Mouse (Mus musculus): Measurements from ENCODE around the gene Polg2.
"Not testable (repeated sequence)": the region's sequence is repeated elsewhere in the genome, so short reads cannot be mapped to it uniquely, and the experiment has no call there.

Polg2 gene

GRCm38 (mm10) chr11:106788775-106789459 is 9.6 kb upstream of the Polg2 start, which contains the start of the genes Ddx5 and Cep95:
Gene Ddx5, minus strand, starts transcription at chr11:106789185.
Gene Cep95, plus strand, starts transcription at chr11:106789252.
- DNase-seq: peak; percentile 98

DNA sequence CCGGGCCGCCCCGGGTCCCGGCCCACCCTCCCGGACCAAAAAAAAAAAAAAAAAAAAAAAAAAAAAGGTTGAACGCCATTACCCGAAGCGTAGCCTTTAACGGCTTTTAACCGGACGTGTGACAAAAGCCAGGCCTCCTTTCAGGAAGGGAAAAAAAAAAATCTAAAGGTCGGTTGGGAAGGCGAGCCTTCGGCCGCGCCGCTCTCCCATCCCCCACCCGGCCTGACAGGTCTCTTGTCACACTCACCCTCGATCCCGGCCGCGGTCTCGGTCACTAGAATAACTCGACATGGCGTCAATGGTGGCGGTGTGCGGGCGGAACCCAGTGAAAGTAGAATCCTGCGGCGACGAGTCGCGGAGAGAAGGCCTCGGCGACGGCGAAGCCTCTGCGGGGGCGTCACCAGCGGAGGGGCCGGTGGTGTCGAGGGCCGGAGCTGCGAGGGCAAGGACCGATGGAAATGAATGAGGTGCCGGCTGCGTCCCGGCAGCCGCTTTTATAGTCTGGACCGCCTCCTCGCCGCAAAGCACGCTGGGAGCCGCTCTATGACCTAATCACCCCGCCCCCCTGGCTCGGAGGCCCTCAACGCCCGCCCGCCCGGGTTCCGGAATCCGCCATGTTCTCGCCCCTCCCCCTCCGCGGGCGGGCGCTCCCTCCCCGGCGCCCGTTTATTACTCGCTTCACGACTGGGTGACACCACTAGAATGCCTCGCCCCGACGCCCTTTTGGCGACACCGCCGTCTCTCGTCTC is 8.9 kb upstream of the Polg2 start:
- peak; percentile 97 for DNase-seq

DNA sequence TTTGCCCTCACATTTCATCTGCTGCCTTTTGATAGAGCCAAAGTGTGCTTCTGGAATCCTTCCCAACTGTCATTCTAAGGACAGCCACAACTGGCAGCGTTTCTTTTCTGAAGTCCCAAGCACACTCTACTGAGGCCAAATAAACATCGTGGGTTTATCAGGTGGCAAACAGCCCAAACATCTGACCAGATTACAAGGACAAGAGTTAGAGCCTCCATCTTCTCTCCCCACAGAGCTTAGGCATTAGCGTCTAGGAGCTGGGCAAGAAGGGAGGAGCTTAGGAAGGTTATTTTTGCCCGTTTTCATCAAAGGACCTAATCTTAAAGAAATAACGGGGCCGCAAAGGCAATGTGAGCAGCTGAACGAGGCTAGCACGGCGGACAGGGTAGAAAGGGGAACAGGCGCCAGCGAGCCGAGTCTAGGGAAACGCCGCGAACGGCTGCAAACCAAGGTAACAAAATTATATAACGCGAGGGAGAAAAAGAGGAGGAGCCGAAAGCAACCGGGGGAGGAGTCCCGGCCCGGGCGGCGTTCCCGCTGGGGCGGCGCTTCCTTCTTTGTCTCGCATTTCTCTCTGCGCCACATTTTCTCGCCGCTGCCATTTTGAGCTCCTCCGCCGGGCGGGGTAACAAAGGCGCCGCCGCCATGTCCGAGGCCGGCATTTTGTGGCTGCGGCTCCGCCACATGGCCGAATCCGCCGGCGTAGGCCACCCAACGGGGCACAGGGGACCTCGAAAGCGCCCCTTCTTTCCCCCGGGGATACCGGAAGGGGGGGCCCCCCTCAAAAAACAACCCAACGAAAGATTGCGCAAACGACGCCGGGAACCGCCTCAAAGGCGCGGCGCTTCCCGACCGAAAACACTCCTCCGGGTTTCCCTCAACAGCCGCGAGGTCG is 8.0 kb upstream of the Polg2 start:
- DNase-seq: peak; percentile 85

GRCm38 (mm10) chr11:106785043-106785442 is 5.7 kb upstream of the Polg2 start:
- DNase-seq: no peak

DNA sequence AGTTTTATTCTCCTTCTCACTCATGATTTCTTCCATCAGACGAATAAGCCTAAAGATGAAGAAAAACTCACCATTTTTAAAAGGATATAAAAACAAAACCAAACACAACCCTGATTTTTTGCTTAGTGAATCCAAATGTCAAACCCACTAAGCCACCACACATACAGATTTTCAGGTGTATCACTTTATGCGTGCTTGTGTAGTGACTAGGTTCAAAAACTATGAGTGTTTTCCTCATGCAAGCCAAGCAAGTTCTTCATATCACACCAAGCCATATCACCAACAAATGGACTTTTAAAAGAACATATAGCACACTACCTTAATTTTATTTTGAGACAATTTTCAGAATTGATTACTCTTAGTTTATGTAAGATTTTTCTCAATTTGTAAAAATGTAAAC is 5.1 kb upstream of the Polg2 start:
- no peak for DNase-seq

DNA sequence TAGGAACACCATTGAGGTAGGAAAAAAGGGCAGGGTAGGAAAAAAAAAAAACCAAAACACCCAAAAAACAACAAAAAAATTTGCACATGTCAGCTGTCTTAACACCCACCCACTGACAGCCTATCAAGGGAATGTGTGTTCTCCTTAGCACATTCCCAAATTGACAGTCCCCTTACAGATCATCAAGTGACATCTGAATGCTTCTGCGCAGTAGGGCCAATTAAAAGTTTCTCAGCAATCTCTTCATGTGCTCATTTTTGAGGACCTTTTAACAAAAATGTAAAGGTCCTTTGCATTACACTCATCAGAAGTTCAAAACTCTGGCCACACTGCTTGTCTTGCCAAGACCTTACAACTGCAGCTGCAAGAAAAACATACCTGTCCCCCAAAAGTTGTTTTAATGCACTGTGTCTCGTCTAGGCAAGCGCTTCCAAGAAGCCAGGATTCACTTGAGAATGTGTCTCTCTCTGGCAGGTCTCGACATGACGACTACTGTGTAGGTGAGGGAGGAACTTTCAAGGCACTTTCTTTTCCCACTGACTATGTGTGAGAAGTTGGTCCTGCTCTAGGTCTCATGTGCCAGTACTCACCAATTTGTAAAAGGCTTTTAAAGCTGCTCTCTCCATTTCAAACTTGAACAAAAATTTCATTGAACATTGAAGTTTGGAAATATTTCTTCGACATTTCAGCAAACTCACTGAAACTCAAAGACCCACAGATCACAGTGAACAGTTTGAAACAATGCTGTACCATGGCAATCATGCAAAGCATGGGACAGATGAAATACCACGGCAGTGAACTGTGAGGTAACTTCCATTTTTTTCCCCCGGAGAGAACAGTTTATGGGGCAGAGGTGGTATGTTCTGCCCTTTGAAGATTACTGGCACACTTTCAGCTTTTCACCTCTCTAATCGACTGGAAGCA is 3.8 kb upstream of the Polg2 start:
- DNase-seq: no peak

GRCm38 (mm10) chr11:106782271-106782670 is 2.9 kb upstream of the Polg2 start:
- DNase-seq: not testable (repeated sequence)

DNA sequence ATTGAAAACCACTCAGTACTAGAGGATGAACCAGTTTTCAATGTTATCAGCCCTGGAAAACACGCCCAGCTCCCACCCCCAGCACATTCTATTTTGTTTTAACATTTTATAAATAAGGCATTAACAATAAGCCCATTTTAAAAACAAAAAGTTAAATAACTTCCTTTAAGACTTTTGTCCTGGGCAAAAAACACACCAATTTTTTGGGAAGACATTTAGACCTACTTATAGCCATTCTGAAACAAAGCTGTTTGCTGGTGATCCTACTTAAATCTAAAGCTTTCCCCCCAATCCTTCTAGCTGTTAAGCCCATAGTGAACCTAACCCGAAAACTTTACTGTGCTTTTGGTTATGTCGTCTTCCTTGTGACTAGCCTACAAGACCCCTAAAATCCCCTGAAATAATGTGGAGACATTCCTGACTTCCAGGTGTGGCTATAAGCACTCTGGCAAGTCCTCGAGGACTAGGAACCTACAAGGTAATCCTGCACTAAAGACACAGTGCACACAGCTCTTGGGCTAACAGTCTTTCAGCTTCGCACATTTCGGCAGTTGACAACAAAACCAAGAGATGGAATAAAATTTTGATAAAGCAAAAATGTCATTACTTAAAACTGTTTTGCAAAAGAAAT is 1.4 kb upstream of the Polg2 start:
- DNase-seq: no peak

GRCm38 (mm10) chr11:106780089-106780425 is 720 bp upstream of the Polg2 start:
- no peak for DNase-seq

- DNase-seq: no peak
Measured at GRCm38 (mm10) chr11:106778589-106779387, 549 bp downstream of the Polg2 start.

DNA sequence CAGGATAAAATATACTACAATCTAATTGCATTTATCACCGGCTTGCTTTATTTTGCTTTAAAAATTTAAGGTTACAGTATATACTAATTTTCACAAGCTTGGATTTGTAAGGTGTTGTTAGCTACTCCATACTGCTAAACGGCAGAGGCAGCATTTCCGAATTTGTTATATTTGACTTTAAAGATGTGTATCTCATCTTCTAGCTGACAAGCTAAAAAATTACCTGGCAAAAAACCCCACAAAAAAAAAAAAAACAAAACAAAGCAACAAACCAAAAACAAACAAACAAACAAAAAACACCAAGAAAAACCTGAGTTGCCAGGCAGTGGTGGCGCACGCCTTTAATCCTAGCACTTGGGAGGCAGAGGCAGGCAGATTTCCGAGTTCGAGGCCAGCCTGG is 1.2 kb downstream of the Polg2 start:
- no peak for DNase-seq

- no peak for DNase-seq
Measured at GRCm38 (mm10) chr11:106777395-106777794, 1.9 kb downstream of the Polg2 start.

DNA sequence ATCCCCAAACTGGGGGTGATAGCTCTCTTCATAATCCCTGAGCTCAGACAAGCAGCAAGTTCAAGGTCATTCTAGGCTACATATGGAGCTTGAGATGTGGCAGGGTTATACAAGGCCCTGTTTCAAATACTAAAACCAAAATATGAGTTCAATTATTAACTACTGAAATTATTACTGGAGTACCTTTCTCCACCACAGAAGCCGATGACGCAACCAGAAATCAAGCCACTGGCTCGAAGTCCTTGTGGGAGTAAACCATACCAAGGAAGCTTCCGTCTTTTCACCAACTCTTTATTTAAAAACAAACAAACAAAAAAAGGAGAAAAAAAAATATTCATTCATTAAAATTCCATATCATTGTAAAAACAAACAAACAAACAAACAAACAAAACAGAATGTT is 2.4 kb downstream of the Polg2 start:
- DNase-seq: no peak

DNA sequence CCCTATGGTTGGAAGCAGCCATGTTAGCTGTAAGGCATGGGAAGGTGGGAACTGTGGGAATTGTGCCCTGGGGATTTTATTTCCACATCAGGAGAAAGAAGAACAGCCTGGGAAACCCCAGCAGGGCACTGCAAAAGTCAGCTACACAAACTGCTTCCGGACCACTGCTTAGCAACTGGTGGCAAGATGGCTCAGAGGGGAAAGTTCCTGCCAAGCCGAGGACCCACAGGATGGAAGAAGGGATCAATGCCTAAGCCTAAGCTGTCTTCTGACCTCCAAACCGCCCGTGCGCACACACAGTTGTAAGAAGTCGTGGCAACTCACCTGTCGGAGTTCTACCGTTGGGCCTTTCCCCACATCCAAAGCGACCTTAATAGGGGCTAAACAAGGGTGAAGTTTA is 6.3 kb downstream of the Polg2 start:
- DNase-seq: no peak

DNA sequence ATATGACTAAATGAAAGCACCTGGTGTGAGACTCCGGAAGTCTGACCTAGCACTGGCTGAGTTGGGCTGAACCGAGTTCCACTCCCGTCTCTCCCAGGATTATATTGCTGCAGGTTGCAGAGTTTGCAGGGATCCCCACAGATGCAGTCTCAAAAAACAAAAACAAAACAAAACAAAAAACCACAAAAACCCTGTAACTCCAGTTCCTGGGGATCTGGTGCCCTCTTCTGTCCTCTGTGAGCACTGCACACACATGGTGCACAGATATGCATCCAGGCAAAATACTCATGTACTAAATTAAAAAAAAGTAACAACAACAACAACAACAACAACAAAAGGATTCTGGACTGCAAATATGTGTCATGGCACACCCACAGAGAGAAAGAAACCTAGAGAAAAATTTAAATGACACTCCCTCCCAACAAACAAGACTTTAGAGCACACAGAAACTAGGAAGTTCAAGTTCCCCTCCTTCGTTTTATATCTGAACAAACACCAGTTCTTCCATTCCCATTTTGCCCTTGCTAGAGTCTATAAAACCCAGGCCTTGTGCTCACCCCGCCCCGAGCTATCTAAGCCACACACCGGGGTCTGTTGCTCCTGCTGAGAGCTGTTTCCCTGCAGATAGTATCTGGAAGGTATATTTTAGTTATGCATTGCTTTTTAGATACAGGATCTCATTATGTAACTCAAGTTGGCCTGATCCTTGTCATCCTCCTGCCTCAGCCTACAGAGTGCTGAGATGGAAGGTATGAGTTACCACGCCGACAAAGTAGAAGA is 9.0 kb downstream of the Polg2 start:
- DNase-seq: no peak

- DNase-seq: no peak
Measured at GRCm38 (mm10) chr11:106767516-106767915, 11.8 kb downstream of the Polg2 start.

- no peak for DNase-seq
Measured at GRCm38 (mm10) chr11:106766611-106767162, 12.7 kb downstream of the Polg2 start.

DNA sequence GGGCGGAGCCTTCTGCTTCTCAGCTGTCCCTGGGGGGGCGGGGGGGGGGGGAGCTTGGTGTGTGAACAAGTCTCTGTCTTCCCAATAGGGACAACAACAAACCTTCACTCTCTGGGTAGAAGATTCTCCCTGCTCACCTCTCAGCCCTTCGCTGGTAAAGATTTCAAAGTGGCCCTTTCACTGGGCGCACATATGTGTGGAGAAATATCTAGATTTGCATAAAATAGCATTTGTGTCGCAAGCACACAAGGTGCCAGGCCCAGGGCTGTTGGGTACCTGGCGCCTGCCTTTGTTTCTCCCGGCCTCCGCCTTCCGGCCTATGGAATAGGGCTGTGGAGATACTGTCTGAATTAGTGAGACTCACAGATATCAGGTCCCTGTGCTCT is 16.5 kb downstream of the Polg2 start:
- no peak for DNase-seq

- DNase-seq: no peak
Measured at GRCm38 (mm10) chr11:106762139-106762799, 17.1 kb downstream of the Polg2 start.

All from right cerebral cortex, postnatal 25 days (tissue).